Mouse (Mus musculus) testis, postnatal 14 days (tissue): ENCODE measurements around the gene Usp29.
A peak's percentile ranks its signal among the peaks of the same experiment; 100 is the strongest.
"Not testable (repeated sequence)": the region's sequence is repeated elsewhere in the genome, so short reads cannot be mapped to it uniquely, and the experiment has no call there.

ENCODE experiments used
- DNase-seq: peaks from one replicate; pipeline ENCODE4 v3.0.0; 2021; ENCODE audit warnings: low spot score

The Usp29 gene

GRCm38 (mm10) chr7:6925926-6926730 lies 195.8 kb downstream of the Usp29 start:
- DNase-seq = no peak

GRCm38 (mm10) chr7:6926731-6926995 lies 196.3 kb downstream of the Usp29 start:
- no peak for DNase-seq

- DNase-seq = no peak
Observed at GRCm38 (mm10) chr7:6929286-6929685, 198.9 kb downstream of the Usp29 start.

- no peak for DNase-seq
Observed at GRCm38 (mm10) chr7:6934741-6935140, 204.4 kb downstream of the Usp29 start.

GRCm38 (mm10) chr7:6937040-6937439 lies 206.7 kb downstream of the Usp29 start:
- peak; percentile 40 for DNase-seq

GRCm38 (mm10) chr7:6940761-6941231 lies 210.4 kb downstream of the Usp29 start:
- no peak for DNase-seq

GRCm38 (mm10) chr7:6948061-6948460 lies 217.7 kb downstream of the Usp29 start:
- DNase-seq = not testable (repeated sequence)

GRCm38 (mm10) chr7:6956576-6956975 lies 226.2 kb downstream of the Usp29 start:
- no peak for DNase-seq

- DNase-seq = no peak
Observed at GRCm38 (mm10) chr7:6958574-6958973, 228.2 kb downstream of the Usp29 start.

- DNase-seq = no peak
Observed at GRCm38 (mm10) chr7:6973566-6973965, 243.2 kb downstream of the Usp29 start.

GRCm38 (mm10) chr7:6976890-6977289 lies 246.5 kb downstream of the Usp29 start:
- DNase-seq = peak; percentile 9

GRCm38 (mm10) chr7:6995251-6995650 lies 264.9 kb downstream of the Usp29 start, which contains the start of gene Aurkc:
Aurkc (plus strand) TSS chr7:6995300.
- not testable (repeated sequence) for DNase-seq

GRCm38 (mm10) chr7:6998914-6999313 lies 268.5 kb downstream of the Usp29 start:
- DNase-seq = not testable (repeated sequence)

GRCm38 (mm10) chr7:7005441-7005840 lies 275.1 kb downstream of the Usp29 start:
- not testable (repeated sequence) for DNase-seq
